Mouse (Mus musculus) R1 (cell line): ENCODE measurements around the gene Pard3.
A peak's percentile ranks its signal among the peaks of the same experiment; 100 is the strongest.

Experiments used
- DNase-seq: peaks from one replicate; pipeline ENCODE4 v3.0.0-alpha.2; 2018; ENCODE audit warnings: low read depth, low spot score

Gene Pard3

DNA sequence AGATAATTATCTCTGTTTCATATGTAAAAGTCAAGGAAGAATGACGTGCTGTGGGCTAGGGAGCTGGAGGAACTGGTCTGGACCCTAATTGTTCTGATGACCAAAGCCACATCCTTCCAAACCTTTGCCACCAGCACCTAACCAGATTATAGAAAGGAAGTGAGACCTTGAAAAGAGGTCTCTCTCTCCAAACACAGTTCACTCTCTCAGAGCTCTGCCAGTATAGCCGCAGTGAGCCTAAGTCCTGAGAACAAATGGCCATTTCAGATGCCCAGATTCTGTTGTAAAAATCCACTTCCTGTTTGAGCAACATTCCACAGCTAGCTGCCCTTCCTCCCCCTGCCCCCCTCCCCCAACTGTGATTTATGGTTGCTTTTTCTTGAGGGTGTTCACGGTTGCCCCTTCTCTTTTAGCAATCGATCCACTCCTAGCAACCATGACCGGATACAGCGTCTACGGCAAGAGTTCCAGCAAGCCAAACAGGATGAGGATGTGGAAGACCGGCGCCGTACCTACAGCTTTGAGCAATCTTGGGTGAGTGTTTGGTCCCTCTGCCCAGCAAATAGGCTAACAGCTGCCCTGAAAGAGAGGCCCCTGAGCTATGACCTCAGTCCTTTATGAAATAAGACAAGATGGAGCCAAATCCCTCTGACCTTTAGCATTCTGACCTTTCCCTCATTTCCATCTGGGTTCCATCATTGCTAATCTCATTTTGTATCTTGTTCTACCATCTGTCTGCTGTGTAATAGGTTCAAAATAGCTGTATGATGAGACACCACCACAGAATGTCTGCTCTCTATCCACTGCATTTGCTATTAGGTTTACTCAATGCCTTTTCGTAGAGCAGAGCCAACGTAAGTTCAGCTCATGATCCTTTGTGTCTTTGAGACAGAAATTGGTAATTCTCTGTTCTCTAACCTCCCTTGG is 529.2 kb downstream of the Pard3 start:
- no peak for DNase-seq

DNA sequence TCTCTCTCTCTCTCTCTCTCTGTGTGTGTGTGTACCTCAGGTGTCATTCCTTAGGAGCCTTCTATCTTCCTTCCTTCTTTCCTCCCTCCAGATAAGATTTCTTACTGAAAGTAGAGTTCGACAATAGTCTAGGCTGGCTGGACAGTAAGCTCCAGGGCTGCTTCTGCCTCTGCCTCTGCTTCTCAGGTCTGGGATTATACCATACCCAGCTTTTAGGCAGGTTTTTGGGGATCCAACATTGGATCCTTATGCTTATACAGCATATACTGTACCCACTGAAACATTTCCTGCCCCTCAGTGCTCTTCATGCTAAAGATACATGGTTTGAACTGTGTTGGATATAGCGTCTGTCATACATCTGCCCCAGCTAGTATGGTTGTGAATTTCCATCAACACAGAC is 536.9 kb downstream of the Pard3 start:
- DNase-seq: no peak

DNA sequence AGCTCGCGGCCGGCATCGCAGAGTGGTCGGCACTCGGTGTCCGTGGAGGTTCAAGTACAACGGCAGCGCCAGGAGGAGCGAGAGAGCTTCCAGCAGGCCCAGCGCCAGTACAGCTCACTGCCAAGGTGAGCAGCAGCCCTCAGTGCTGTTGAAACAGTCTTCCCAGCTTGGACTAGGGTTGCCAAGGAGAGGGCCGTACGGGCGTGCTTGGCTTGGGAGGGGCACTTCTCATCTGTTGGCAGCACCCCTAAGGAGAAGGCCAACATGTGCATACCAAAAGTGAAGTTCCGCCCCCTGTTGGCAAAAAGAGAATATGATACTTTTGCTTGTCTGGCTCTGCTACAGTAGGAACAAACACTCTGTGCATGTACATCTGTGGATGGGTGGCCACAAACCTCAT is 539.4 kb downstream of the Pard3 start:
- DNase-seq: peak; percentile 50

DNA sequence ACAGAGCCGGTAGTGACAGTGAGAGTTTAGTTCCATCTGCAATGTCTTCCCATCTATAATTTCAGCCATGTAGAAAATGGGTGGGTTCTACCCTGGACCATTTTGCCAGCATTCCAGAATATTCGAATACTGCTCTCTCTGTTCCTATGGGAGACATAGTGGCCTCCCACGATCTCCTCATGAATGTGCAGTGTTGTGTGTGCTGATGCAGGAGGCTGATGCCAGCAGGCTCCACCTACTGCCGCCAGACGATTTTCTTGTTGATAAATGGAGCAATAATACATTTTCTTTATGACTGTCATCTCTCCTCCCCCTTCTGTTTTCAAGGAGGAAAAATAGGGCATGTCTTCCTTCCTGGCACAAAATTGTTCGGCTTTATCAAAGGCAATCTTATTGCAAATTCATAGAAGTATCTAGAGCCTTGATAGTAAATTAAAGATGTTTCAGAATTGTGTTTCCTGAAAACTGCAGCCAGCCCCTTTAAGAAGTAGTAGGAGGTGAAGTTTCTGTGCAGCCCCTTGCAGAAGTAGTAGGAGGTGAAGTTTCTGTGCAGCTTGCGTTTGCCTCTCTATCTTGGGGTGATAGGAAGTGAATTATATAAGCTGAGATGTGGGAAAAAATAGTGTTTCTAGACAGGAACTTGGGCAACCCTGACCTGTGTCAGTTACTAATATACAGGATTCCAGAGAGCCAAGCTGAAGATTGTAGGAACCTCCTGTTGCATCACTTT is 545.0 kb downstream of the Pard3 start:
- no peak for DNase-seq

DNA sequence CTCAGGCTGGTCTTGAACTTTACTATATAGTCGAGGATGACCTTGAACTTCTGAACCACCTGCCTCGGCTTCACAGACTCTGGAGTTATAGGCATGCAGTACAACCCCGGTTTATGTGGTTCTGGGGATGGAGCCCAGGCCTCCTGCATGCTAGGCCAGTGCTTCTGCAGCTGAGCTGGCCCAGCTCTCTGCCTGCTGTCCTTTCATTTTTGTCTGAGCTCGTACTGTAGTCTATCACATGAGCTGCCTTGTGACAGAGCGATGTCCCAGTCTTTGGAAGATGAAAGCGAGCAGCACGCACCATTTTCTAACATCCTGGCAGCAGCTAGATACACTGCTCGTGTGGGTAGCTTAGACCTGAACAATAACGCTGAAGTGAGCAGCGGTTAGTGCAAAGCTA is 545.6 kb downstream of the Pard3 start:
- peak; percentile 25 for DNase-seq

DNA sequence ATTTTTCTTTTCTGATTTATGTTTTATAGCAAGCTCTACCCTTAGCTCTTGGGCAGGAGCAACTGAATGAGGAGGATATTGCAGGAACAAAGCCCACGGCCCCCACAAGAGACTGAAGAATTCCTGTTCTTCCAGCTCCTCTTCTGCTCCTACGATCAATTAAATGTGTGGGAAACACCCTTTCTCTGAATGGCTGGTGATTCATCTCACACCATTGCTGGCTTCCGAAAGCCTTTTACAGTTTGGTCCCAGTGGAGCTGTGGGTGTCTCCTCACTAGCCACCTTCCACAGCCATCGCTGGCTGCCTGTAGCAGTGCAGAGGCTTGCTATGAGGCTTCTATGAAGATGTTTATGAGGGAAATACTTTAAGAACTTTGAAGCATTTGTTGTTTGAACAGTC is 550.5 kb downstream of the Pard3 start:
- DNase-seq: no peak

DNA sequence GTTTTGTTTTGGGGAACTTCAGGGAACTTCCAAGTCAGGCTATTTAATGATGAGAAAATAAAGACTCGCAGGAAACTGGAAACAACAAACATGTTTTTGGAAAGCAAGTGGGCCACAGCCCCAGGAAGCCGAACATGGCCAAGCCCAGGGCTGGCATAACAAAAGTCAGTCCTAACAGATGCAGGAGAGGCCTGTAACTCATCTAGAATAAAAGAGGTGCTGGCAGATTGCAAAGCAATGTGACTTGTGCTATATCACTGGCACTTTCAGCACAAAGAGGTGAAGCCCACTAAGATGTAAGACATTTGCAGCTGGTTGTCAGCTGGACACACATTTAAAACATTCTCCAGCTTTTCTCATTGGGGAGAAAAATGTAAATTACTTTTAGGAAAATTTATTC is 553.0 kb downstream of the Pard3 start:
- DNase-seq: no peak

DNA sequence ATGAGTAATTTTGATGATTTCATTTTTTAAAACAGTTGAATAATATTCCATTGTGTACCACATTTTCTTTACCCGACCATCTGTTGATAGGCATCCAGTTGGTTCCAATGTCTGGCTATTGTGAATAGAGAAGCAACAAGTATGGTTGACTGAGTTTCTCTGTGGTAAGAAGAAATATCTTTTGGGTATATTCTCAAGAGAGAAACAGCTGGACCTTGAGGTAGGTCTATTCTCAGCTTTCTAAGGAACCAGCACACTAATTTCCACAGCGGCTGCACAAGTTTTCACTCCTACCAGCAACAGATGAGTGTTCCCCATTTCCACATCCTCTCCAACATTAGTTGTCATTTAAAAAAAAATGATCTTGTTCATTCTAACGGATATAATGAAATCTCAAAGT is 558.4 kb downstream of the Pard3 start:
- no peak for DNase-seq

DNA sequence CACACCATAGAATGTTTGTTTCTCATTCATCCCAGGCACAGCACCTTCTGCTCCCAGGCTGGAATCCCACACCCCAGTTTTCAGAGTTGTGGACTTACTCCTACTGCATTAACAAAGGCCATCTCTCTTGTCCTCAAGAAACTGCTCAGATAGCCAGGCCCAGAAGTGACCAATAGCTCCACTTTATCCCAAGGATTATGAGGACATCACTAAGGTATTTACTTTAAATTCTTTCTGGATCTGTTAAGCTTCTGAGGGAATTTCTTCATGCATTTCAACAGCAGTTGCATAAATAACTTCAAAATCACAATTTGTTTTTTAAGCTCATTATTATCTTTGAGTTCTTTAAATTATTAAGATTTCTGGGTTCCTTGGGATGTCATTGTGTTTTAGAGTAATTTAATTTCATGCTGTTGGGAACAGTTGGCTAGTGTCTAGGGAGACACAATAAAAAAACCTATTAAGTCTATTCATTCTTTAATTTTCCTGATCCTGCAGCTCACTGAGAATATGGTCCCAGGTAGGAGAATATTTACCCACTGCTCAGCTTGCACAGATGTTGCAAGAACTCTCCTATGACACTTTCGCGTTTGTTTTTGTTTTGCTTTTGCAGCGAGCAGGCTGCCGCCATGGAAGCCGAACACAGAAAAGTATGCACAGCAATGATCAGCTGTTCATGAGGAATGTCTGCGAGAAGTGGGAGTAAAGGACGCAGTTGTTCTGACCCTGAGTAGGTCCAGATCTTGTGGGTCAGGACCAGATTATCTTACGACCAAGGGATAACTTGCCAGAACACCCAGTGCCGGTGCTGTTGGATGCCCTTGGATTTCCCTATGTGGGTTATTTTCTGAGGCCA is 574.8 kb downstream of the Pard3 start:
- no peak for DNase-seq

DNA sequence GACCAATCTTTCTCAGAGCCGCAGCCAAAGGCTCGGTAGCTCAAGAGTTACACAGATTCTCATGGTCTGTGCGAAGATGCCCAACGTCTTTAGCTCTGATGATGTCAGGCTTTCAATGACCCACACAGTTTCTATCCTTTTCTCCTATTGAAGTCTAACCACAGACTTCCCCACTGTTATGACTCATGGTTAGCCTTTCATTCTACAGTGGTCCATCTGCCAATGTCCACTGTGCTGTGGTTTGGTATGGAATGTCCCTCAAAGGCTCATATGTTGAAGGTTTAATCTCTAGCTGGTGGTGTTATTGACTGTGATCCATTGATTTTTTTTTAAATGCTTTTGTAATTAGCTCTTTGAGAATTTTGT is 575.4 kb downstream of the Pard3 start:
- DNase-seq: no peak

DNA sequence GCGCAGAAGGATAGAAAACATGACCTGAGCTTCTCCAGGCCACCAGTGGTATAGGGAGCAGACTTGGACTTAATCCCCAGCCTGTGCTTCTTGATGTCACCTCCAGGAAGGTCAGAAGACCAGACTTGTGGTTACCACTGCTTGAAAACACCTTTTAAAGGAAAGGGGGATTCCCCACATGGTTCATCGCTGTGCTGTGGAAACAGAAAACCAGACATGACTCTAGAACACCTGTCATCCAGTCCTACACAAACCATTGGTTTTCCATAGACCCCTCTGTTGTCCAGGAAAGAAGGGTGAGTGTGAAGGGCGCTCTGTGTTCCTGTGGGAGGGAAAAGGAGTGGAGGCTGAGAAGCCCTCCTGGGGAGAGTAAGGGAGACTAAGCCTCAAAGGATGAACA is 591.9 kb downstream of the Pard3 start:
- no peak for DNase-seq
